Mouse (Mus musculus): Measurements from ENCODE around the gene Tmem132c.

Tmem132c gene

DNA sequence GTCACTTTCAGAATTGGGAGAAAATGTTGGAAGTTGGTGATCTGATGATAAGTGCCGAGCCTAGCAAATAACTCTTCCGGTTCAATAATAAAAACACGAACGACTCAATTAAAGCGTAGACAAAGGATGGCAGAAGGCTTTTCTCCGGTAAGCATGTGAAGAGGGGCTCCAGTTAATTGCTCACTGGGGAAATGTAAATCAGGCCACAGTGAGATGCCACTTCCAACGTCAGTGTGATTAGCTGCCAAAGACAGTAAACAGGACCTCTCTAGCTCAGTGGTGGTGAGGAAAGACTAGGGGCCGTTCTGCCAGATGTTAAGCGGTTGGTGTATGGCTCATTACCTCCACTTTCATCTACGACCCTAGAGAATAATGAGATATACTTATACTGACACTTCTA is 187.5 kb downstream of the Tmem132c start:
- DNase-seq: no peak

DNA sequence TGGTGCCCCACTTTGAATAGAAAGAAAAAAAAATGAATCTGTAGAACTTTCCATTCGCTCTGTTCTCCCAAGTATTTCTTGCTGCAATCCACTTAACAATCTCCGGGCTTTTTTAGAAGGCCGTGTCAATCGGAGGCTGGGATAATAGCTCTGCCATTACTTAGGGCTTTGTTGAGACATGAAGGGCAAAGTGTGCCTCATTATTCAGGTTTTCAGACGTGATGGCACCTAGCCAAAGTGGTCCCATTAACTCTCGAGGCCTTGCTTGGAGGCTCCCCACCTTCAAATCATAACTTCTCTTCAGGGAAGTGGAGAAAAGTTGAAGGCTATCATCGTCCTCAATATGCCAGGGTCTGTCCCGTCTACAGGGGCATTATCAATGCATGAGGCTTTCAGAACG is 190.0 kb downstream of the Tmem132c start:
- DNase-seq: no peak

DNA sequence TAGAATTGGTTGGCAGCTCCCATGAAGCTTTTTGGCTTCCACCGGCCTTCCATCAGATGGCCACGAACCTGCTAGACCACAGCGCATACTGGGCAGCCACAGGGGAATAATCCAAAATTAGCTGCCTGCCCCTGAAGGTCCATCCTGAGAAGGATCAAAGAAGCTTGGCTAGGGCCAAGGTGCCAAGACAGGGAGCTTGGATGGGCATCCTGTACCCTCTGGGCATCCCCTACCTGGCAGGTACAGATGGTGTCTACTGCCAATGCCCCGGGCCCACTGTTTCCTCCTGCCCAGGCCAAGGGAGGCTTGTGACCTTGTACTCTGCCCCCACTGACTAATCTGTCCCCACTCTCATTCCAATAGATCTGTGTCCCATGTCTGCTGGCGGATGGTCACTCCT is 195.2 kb downstream of the Tmem132c start:
- no peak for DNase-seq

DNA sequence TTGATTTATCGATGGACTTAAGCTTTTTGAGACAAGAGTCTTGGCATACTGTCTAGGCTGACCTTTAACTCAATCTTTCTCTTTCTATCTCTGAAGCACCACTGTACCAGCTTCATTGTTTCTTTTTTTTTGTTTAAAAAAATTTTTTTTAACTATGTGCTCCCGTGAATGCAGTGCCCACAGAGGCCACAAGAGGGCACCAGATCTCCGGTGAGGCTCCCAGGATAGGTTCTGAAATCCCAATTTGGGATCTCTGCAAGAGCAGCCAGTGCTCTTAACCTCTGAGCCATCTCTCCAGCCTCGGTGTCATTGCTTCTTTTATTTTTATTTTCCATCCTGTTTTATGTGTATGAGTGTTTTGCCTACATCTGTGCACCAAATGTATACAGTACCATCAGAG is 197.0 kb downstream of the Tmem132c start:
- no peak for DNase-seq

DNA sequence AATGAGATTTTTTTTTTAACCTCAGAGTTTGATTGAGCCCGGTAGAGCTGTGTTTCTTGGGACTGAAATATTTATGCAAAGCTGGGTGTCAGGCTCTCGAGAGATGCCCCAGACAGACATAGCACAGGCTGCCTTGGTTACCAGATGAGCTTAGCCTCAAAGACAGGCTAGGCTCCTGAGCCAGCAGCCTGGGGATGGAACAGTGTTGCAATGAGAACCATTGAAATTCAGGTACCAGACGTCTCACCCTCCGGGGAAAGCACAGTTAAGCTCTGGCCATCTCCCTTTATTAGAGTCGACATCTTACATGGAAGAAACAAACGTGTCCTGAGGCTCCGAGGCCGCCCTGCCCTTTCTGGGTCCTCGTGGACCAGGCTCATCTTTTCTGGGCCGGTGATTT is 200.4 kb downstream of the Tmem132c start:
- DNase-seq: no peak

DNA sequence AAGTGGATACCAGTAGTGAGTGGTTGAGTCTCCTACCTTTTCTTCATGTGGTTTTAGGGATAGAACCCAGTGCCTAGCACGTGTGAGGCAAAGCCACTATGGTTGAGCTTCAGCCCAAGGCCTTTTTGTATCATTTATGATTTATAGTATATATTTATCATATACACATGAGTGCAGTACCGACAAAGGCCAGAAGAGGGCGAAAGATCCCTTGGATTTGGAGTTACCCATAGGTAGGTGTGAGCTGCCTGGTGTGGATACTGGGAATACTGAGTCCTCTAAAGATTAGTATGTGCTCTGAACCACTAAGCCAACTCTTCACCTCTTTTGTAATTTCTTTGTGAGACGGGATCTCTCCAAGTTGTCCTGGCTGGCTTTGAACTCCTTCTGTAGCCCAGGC is 212.0 kb downstream of the Tmem132c start:
- peak; percentile 63 for DNase-seq

DNA sequence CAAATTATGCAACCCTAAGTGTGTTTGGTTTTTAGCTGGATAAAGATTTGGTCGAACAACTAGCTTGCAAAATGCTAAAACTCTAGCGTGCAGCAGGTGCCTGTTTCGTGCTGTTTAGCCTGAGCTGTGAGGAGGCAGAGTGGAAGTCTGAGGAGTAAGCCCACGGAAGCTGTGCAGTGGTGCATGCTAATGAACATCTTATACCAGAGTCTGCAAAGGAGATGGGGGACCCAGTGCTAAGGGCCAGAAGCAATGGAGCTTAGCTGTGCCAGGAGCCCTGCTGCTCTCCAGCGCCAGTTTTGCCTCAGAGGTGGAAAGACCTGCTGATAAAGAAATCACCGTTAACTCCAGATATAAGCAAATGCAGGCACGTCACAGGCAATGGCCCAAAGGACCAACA is 212.5 kb downstream of the Tmem132c start:
- no peak for DNase-seq

DNA sequence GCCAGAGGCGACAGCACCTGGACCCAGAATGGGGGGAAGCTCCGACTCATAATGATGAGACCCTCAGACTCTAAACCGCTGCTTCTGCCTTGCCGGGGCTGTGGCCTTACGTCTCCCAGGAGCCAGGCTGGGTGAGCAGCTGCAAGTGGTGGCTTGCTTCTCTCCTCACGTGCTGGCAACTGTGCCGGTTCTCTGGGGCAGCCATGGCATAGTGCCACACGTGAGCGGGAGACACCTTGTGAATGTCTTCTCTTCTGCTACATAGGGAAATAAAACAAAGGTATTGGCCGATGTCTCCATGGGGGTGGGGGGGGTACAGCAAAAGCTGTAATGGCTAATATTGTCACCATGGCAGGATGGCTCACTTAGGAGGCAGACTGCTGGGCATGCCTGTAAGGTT is 214.5 kb downstream of the Tmem132c start:
- no peak for DNase-seq

DNA sequence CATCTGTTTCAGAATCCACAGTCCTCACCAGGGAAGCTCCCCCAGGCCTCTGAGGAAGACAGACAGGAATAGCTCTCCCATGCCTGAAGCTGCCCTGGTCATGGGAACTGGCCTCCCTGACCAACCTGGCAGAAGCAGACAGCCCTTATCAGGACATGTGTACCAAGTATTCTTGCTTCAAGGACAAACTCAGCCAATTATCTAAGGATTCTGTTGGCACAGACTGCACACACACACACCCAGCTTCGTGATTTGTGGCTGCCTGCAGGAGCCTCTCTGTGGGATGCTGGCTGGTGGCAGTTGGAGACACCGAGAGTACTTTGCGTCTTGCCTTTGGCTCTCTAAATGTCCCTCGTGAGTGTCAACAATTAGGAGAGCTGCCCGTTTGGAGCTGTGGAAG is 226.5 kb downstream of the Tmem132c start:
- no peak for DNase-seq

DNA sequence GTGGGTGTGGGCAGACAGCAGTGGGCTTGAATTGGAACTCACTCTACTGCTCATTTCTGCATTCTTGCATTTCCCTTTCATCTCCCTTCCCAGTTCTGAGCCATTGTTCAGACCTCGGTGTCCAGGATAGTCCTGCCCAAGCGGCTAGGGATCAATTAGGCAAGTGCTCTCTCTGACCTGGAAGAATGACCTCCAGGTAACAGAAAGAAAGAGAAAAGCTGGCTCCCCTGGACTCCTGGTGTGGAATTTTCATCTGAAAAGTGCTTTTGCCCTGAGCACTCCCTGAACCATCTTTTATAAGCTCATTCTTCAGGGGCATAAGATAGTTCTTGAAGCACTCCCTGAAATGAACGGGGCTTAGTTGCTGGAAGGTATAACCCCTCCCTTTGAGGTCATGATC is 228.7 kb downstream of the Tmem132c start:
- DNase-seq: no peak

DNA sequence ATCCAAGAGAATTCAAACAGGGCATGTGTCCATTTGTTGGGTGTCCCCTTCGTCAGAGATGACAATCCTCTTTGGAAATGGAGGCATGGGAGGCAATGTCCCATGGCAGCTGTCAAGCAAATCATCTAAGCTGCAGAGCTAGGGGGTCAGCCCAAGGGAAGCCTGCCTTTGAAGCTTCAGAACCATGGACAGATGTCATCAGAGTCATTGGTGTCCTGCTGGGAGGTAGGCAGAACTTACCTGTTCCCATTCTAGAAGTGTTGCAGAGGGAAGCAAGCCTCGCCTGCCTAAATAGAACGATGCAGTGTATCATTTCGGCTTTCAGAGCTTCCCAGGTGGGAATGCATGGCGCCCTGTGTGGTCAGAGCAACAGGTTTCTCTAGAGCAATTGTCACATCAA is 230.3 kb downstream of the Tmem132c start:
- DNase-seq: no peak

DNA sequence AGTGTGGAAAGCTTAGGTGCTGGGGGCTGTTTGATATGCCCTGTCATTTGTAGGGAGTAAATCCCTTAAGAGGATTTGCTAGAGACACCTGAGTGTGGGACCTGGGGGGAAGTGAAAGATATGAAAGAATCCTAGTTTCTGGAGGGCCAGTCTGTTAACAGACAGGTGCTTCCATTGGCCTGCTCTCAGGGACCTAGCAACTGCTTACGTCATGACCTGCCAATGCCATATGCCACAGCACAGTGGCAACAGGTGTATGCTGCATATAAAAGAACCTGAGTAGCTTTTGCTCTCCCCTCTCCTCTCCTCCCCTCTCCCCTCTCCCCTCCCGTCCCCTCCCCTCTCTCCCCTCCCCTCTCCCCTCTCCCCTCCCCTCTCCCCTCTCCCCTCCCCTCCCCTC is 232.1 kb downstream of the Tmem132c start:
- DNase-seq: no peak

DNA sequence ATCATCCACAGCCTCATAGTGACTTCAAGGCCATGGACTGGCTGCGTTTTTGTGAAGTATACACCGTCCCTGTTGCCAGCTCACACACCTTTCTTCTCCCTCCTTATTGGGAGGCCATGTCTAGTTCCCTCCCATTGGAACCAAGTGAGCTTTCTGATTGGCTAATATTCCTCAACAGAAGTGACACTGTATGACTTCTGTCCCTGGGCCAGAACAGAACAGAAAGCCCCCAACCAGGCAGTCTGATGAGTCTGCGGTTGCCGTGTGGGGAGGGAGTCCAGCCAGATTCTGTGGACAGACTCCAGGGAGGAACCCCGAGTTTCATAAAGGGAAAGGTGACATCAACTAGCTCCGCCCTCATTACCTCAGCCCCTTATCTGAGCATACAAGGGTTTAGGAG is 233.2 kb downstream of the Tmem132c start:
- DNase-seq: no peak

DNA sequence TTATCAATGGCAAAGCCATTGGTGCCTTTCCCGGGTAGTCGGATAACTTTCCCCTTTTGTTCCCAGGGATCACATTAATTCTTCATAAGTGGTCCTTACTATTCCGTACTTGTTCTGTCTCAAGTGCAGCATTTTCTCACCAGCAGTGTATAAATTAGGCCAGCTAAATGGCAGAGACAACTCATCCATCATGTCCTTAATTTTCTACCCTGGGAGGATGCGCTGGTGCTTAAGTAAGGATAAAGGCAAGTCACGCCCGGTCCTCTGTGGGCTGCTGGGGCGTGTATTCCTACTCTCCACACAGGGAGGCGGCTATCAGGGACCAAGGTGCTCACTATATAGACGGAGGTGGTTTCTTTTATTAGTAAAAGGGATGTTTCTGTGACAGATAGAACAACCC is 236.2 kb downstream of the Tmem132c start:
- no peak for DNase-seq

DNA sequence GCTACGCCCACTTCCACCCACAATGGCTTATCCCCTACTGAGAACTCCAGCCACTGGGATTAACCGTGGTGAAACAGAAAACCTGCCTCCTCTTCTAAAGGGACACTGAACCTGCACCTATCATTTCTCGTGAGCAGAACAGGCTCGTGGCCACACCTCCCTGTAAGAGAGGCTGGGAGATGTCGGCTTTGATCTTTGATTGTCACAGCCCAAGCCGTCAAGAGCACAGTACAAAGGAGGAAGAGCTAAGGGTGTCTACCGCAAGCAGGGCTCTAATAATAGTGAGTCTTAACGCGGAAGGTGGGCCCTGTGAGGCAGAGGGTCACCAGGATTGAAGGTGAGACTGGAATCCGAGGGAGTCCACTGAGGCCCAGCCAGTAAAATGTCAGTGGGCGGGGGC is 236.7 kb downstream of the Tmem132c start:
- no peak for DNase-seq

DNA sequence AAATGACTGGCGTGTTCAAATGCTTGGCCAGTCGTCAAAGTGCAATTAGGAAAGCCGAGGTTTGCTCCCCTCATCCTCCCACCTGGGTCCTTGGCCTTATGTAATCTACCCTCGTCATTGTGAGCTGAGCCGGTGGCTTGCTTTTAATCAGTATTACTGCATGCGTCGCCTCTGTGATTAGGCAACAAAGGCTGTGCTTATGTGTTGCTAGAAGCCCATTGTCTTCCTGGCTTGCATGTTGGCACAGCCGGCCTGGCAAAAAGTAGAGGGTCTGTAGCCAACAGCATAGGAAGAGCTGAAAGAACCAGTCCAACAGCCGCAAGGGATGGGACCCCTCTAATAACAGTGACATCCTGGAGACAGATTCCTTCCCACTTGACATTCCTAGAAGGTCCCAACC is 239.3 kb downstream of the Tmem132c start:
- DNase-seq: no peak

DNA sequence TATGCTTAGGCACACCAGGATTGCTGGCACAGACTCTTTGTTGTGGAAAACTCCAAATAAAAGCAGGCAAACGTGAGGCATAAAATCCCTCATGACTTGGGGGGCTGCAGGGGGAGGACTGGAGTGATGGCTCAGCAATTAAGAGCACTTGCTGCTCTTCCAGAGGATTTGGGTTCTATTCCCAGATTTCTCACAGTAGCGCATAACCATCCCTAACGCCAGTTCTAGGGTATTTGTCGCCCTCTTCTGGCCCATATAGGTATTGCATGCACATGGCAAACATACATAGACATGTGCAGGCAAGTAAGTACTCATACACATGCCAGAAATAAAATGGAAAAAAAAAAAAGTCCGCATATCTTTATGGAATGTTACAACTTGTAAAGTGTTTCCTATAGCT is 239.8 kb downstream of the Tmem132c start:
- peak; percentile 69 for DNase-seq

DNA sequence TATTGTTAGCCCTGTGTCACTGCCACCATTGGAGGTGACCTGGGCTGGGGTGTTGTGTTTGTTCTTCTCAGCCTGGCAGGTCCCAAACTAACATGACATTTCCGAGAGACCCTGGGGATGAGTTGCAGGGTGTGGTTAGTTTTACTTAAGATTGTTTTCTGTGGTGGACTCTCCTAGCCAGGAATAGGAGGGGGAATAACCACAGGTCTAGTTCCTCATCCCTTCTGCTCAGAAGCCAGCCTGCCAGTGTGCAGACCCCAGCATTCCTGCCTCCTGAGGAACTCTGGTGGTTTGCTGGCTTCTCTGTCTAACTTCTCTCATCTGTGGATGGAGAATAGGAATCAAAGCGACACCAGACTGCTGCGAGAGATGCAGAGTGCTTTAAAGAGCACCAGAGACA is 240.7 kb downstream of the Tmem132c start:
- DNase-seq: no peak

DNA sequence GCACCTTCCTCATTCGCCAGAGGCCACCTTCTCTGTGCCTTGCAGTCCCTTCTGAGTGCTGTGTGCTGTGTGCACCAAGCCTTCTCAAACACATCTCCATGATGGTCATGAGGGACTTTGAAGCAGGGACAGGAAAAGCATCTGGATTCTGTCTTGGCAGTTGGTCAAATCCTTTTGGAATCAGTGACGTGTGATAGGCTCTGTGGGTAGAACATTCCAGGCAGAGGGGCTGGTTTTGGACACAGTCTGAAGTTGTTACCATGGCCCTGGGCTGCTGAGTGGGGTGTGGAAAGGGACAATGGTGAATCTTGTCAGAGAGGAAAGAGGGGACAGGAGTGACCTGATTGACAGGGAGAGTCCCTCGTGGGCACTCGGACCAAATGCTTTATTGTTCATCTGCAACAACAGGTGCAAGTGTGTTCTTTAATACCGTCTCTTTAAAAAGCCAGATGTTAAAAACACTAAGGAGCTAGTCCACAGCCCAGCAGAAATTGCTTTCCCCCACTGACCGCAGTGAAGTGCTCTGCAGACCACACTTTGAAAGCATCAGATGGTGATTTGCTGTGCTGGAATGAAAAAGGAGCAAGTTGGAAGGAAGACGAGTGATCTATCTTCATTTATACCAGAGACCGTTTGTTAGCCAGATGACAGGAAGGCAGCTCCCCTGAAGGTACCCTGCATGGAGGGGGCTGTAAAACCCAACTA is 242.5 kb downstream of the Tmem132c start:
- DNase-seq: no peak

DNA sequence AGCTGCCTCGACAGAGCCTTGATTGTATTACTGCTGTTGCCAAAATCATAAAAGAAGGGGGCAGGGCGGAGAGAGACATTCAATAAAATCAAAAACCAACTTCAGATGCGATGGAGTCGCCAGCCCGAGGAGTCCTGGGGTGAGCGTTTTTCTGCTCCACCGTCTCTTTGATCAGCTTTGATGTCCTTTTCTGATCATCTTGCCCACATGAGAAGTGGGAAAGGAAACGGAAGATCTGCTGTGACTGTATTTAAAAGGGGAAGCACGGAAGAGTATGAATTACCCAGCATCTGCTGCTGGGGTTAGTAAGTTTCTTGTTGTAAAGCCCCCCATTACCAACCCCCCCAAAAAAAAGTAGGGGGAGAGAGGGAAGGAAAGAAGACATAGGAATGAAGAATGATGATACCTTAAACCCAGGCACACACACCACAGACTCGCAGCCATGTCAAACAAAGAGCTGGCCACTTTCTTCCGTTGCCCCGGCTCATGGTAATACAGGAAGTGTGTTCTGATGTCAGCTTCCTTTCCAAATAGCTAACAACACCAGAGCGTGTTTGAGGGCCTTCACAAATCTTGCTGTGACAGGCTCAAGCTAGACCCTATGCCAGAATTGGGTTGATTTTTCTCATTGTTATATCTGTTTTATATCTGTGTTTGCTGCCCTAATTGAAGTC is 243.3 kb downstream of the Tmem132c start:
- no peak for DNase-seq

DNA sequence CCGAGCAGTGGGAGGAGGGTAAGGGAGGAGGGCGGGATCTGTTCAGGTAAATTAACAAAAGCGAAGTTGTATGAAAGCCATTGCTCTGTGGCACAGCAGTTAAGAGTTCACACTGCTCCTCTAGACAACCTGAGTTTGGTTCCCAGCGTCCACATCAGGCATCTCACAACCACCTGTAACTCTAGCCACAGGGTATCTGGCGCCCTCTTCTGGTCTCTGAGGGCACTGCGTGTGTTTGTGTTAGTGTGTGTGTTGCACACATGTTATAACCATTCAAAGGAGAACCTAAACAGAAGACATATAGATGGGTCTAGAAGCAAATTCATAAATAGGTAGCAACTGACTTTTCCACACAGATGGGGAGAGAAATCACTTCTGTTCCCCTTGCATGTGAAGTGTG is 245.6 kb downstream of the Tmem132c start:
- DNase-seq: no peak

DNA sequence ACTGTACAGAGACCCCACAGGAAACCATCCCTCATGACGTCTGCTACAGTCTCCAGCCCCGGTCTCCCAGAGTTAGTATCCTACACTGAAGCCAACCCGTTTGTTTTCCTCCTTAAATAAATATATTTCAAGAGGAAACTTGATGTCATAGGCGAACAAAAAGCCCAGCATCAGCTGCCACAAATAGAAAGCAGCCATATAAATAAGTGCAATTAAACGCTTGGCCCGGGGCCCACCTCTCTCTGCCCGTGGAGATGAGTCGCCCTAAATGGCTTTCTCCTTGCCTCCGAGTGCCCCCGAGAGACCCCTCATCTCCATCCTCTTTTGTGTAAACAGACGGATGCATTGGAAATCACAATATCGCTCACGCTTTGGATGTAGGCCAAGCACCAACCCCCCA is 247.1 kb downstream of the Tmem132c start:
- DNase-seq: no peak

DNA sequence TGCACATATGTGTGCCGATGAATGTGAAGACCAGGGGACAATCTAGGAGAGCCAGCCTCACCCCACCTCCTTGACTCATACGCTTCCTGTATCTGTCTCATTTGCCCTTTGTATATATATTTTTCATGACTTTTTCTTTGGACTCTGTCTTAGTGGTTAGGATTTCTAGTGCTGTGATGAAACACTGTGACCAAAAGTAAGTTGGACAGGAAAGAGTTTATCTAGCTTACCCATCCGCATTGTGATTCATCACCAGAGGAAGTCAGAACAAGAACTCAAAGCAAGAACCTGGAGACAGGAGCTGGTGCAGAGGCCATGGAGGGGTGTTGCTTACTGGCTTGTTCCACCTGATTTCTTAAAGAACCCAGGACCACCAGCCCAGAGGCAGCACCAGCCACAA is 250.1 kb downstream of the Tmem132c start:
- no peak for DNase-seq

DNA sequence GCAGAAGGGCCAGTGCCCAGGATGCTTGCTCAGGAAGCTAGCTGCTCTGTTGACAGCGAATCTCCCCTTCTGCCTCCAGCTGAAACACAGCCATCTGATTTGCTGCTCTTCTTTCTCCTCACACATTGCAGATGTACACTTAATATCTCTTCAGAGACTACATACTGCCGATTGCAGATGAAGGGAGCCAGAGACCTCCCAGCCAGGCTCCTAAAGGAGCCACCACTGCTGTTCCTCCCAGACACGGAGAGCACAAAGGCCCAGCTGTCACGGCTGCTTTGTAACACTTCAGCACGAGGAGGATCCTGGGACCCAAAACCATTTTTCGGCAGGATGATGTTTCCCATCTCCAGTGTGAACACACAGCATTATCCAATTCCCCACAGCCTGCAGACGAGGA is 255.3 kb downstream of the Tmem132c start:
- no peak for DNase-seq
